Mouse (Mus musculus): ENCODE results near the gene Gm6460. TPM values are rescaled to one million over a fixed set of nuclear protein-coding genes. Genes with fewer than 3 reads are reported as not detected.

The Gm6460 gene
- polyA plus RNA-seq (2017; shearing (Covaris generic)), result not detected

GRCm38 (mm10) chr5:11594613-11595012, at the start of gene Gm6460:
TSS of gene Gm6460 (plus strand) at chr5:11594913.

Other genes starting within 250 kb of the Gm6460 start
- not detected for gene Gm8897, start 178.5 kb upstream of the Gm6460 start, polyA plus RNA-seq (2017; shearing (Covaris generic))
- not detected for gene Gm8906, start 92.2 kb upstream of the Gm6460 start, polyA plus RNA-seq (2017; shearing (Covaris generic))
- gene Gm8922, start 87.0 kb downstream of the Gm6460 start, polyA plus RNA-seq (2017; shearing (Covaris generic)), result not detected
- gene Gm8926, start 175.6 kb downstream of the Gm6460 start, polyA plus RNA-seq (2017; shearing (Covaris generic)), result not detected